Mouse (Mus musculus) liver, embryonic 13.5 days (tissue): Measurements from ENCODE around the gene 5330417C22Rik. TPM values are rescaled to one million over a fixed set of nuclear protein-coding genes. Genes with fewer than 3 reads are reported as not detected.

Experiments used
- ATAC-seq: fragments of 200-750 bp; cut with Nextera tagmentation; 2 replicates; pipeline ENCODE4 v1.8.0; 2017; ENCODE audit warnings: low read depth, mild to moderate bottlenecking, moderate number of reproducible peaks, moderate library complexity
- DNase-seq: peaks from one replicate; pipeline ENCODE4 v3.0.0; 2022
- H3K27ac ChIP-seq: fragments of 300-500 bp; sonication (generic); 2 replicates; pipeline ENCODE4 v1.5.1; 2015; ENCODE audit warnings: moderate library complexity, mild to moderate bottlenecking, inconsistent platforms
- H3K27me3 ChIP-seq: fragments of 300-500 bp; sonication (generic); 2 replicates; pipeline ENCODE4 v1.6.1; 2015; ENCODE audit warnings: mild to moderate bottlenecking, inconsistent platforms
- H3K36me3 ChIP-seq: fragments of 300-500 bp; sonication (generic); 2 replicates; pipeline ENCODE4 v1.6.1; 2015; ENCODE audit warnings: mild to moderate bottlenecking, inconsistent platforms
- H3K4me1 ChIP-seq: fragments of 300-500 bp; sonication (generic); replicated peaks from 2 replicates; pipeline ENCODE4 v1.6.1; 2015; ENCODE audit warnings: inconsistent platforms
- H3K4me2 ChIP-seq: fragments of 300-500 bp; sonication (generic); 2 replicates; pipeline ENCODE4 v1.6.1; 2015; ENCODE audit warnings: inconsistent platforms, mild to moderate bottlenecking, moderate library complexity
- H3K4me3 ChIP-seq: fragments of 300-500 bp; sonication (generic); replicated peaks from 2 replicates; pipeline ENCODE4 v1.5.1; 2015; ENCODE audit warnings: mild to moderate bottlenecking, inconsistent platforms
- H3K9ac ChIP-seq: fragments of 300-500 bp; sonication (generic); 2 replicates; pipeline ENCODE4 v1.6.1; 2015; ENCODE audit warnings: mild to moderate bottlenecking, inconsistent platforms
- H3K9me3 ChIP-seq: fragments of 300-500 bp; sonication (generic); replicated peaks from 2 replicates; pipeline ENCODE4 v1.6.1; 2016; ENCODE audit warnings: inconsistent platforms
- WGBS: fragments of 180-500 bp; shearing (Covaris S2); methylation state at CpG from one replicate; pipeline ENCODE4 v1.1.7; 2015; ENCODE audit not compliant: insufficient replicate concordance; 5-methylcytosine and 5-hydroxymethylcytosine counted together
- polyA plus RNA-seq: library from polyadenylated mRNA; unstranded; fragments of >200 nt; fragmentation: Nextera tagmentation; extraction: Ambion mirVana; gene quantifications from 2 replicates; pipeline ENCODE4 v1.2.1, GENCODE M21; 2015

5330417C22Rik gene
- polyA plus RNA-seq, 1 experiment from 2014 or later = 0.09 TPM

GRCm38 (mm10) chr3:108445366-108445705 lies 91.0 kb downstream of the 5330417C22Rik start:
- Histone ChIP-seq H3K9ac (peak overlapping the region; percentile 89), H3K27me3 (peaks cover 4% of the 10 kb centered on the region; the same call in 1 of the 2 replicates), H3K4me2 (peak overlapping the region; percentile 84), H3K4me3 (peak overlapping the region; percentile 83), H3K9me3 (no peaks in the 10 kb centered on the region), H3K4me1 (peaks cover 42% of the 10 kb centered on the region), H3K36me3 (peaks cover 23% of the 10 kb centered on the region), H3K27ac (peak overlapping the region; percentile 41)
- 14% methylated on average over 6 of the region's 6 CpGs for WGBS
- ATAC-seq (peak; percentile 32), DNase-seq (no peak)

- peak; percentile 92 for DNase-seq
- Histone ChIP-seq H3K4me2 (peak within 1 kb of the TSS; percentile 84), H3K36me3 (peaks cover 25% of the 10 kb centered on the region), H3K4me1 (peaks cover 42% of the 10 kb centered on the region), H3K27me3 (peaks cover 4% of the 10 kb centered on the region; the same call in 1 of the 2 replicates), H3K27ac (peak within 1 kb of the TSS; percentile 82), H3K4me3 (peak within 1 kb of the TSS; percentile 83), H3K9ac (peak within 1 kb of the TSS; percentile 89), H3K9me3 (no peaks in the 10 kb centered on the region)
- ATAC-seq = peak; percentile 97
- WGBS = under 1% methylated on average over 41 of the region's 41 CpGs
These were observed 91.5 kb downstream of the 5330417C22Rik start, which contains the start of gene Sars for GRCm38 (mm10) chr3:108444698-108445365. Gene Sars, minus strand, starts transcription at chr3:108445209.

- peak overlapping the region; percentile 82 for H3K27ac ChIP-seq
- peak overlapping the region; percentile 84 for H3K4me2 ChIP-seq
- 4% methylated on average over 8 of the region's 8 CpGs for WGBS
- H3K9ac ChIP-seq = peak overlapping the region; percentile 89
- peak; percentile 67 for DNase-seq
- peak overlapping the region; percentile 83 for H3K4me3 ChIP-seq
- H3K4me1 ChIP-seq = peaks cover 42% of the 10 kb centered on the region
- H3K36me3 ChIP-seq = peaks cover 27% of the 10 kb centered on the region
- ATAC-seq = peak; percentile 55
- peaks cover 3% of the 10 kb centered on the region; the same call in 1 of the 2 replicates for H3K27me3 ChIP-seq
- H3K9me3 ChIP-seq = no peaks in the 10 kb centered on the region
These were observed 92.3 kb downstream of the 5330417C22Rik start for GRCm38 (mm10) chr3:108444029-108444428.

- Histone ChIP-seq H3K36me3 (peaks cover 83% of the 10 kb centered on the region), H3K27me3 (no peaks in the 10 kb centered on the region), H3K4me2 (no peak overlapping the region), H3K4me1 (peaks cover 7% of the 10 kb centered on the region; the same call in 1 of the 2 replicates), H3K4me3 (no peak overlapping the region), H3K9ac (no peak overlapping the region), H3K9me3 (no peaks in the 10 kb centered on the region), H3K27ac (no peak overlapping the region)
- DNase-seq = no peak
- WGBS = 81% methylated on average over 7 of the region's 7 CpGs
- no peak for ATAC-seq
These were observed 100.0 kb downstream of the 5330417C22Rik start for GRCm38 (mm10) chr3:108436380-108436714.

- WGBS = 79% methylated on average over 17 of the region's 17 CpGs
- Histone ChIP-seq H3K27me3 (no peaks in the 10 kb centered on the region), H3K4me3 (no peak overlapping the region), H3K36me3 (peaks cover 83% of the 10 kb centered on the region), H3K9me3 (no peaks in the 10 kb centered on the region), H3K27ac (no peak overlapping the region), H3K9ac (no peak overlapping the region), H3K4me1 (peaks cover 2% of the 10 kb centered on the region; the same call in 1 of the 2 replicates), H3K4me2 (no peak overlapping the region)
- DNase-seq (no peak), ATAC-seq (no peak)
These were observed 100.5 kb downstream of the 5330417C22Rik start for GRCm38 (mm10) chr3:108435701-108436379.

GRCm38 (mm10) chr3:108433881-108434495 lies 102.3 kb downstream of the 5330417C22Rik start:
- Histone ChIP-seq H3K4me2 (no peak overlapping the region), H3K4me1 (no peaks in the 10 kb centered on the region), H3K4me3 (no peak overlapping the region), H3K27me3 (no peaks in the 10 kb centered on the region), H3K9ac (no peak overlapping the region), H3K27ac (no peak overlapping the region), H3K9me3 (no peaks in the 10 kb centered on the region), H3K36me3 (peaks cover 91% of the 10 kb centered on the region)
- DNase-seq = no peak
- 79% methylated on average over 19 of the region's 19 CpGs for WGBS
- 0 out of 2 replicates have a peak, but pooled peaks have one; percentile 10 for ATAC-seq

GRCm38 (mm10) chr3:108433188-108433880 lies 103.0 kb downstream of the 5330417C22Rik start:
- no peak for DNase-seq
- Histone ChIP-seq H3K9me3 (no peaks in the 10 kb centered on the region), H3K27ac (no peak overlapping the region), H3K27me3 (no peaks in the 10 kb centered on the region), H3K36me3 (peaks cover 97% of the 10 kb centered on the region), H3K4me3 (no peak overlapping the region), H3K9ac (no peak overlapping the region), H3K4me2 (no peak overlapping the region), H3K4me1 (no peaks in the 10 kb centered on the region)
- 84% methylated on average over 18 of the region's 18 CpGs for WGBS
- 0 out of 2 replicates have a peak, but pooled peaks have one; percentile 18 for ATAC-seq

- 91% methylated on average over 13 of the region's 13 CpGs for WGBS
- Histone ChIP-seq H3K4me3 (no peak overlapping the region), H3K4me2 (no peak overlapping the region), H3K36me3 (peaks cover 99% of the 10 kb centered on the region), H3K9me3 (no peaks in the 10 kb centered on the region), H3K27ac (no peak overlapping the region), H3K4me1 (no peaks in the 10 kb centered on the region), H3K27me3 (no peaks in the 10 kb centered on the region), H3K9ac (no peak overlapping the region)
- ATAC-seq = no peak
- DNase-seq = no peak
These were observed 103.7 kb downstream of the 5330417C22Rik start for GRCm38 (mm10) chr3:108432542-108433187.

- WGBS = 84% methylated on average over 6 of the region's 6 CpGs
- DNase-seq = no peak
- Histone ChIP-seq H3K4me1 (peaks cover 15% of the 10 kb centered on the region), H3K4me2 (no peak overlapping the region), H3K27me3 (peaks cover 2% of the 10 kb centered on the region; the same call in 1 of the 2 replicates), H3K36me3 (peaks cover 57% of the 10 kb centered on the region), H3K9ac (no peak overlapping the region), H3K4me3 (no peak overlapping the region), H3K27ac (no peak overlapping the region), H3K9me3 (no peaks in the 10 kb centered on the region)
- ATAC-seq = no peak
These were observed 110.7 kb downstream of the 5330417C22Rik start for GRCm38 (mm10) chr3:108425624-108426018.

- DNase-seq = no peak
- Histone ChIP-seq H3K36me3 (peaks cover 52% of the 10 kb centered on the region), H3K4me2 (no peak overlapping the region), H3K27ac (no peak overlapping the region), H3K4me3 (no peak overlapping the region), H3K9ac (no peak overlapping the region), H3K4me1 (peaks cover 15% of the 10 kb centered on the region), H3K27me3 (peaks cover 4% of the 10 kb centered on the region; the same call in 1 of the 2 replicates), H3K9me3 (no peaks in the 10 kb centered on the region)
- no peak for ATAC-seq
- 72% methylated on average over 7 of the region's 7 CpGs for WGBS
These were observed 111.3 kb downstream of the 5330417C22Rik start for GRCm38 (mm10) chr3:108424944-108425623.
